Mouse (Mus musculus) heart, postnatal 10 days (tissue): Measurements from ENCODE around the gene Gsto2. TPM values are rescaled to one million over a fixed set of nuclear protein-coding genes. Genes with fewer than 3 reads are reported as not detected.
A peak's percentile ranks its signal among the peaks of the same experiment; 100 is the strongest.

ENCODE experiments used
- DNase-seq, 2 experiments: peaks; one replicate each; pipeline ENCODE4 v3.0.0; 2021
- intact Hi-C: fragments of 180-260 bp; cut with DNase I; formaldehyde crosslinking; loops from one replicate; pipeline ENCODE4 v1.15.1; 2025
- total RNA-seq, 2 experiments: library from RNA; stranded (reverse); gene quantifications; 2 replicates each; pipeline ENCODE4 v1.2.3; 2021

Gene Gsto2
- total RNA-seq, 2 experiments from 2014 or later, result 1.8 to 2.6 TPM

GRCm38 (mm10) chr19:47854796-47855783 lies 10.2 kb upstream of the Gsto2 start, which contains the start of gene Gsto1:
Gene Gsto1, plus strand, starts transcription at chr19:47854970.
- intact Hi-C loops, result no loop called here
- peak; percentile 93 to 94 for DNase-seq

DNA sequence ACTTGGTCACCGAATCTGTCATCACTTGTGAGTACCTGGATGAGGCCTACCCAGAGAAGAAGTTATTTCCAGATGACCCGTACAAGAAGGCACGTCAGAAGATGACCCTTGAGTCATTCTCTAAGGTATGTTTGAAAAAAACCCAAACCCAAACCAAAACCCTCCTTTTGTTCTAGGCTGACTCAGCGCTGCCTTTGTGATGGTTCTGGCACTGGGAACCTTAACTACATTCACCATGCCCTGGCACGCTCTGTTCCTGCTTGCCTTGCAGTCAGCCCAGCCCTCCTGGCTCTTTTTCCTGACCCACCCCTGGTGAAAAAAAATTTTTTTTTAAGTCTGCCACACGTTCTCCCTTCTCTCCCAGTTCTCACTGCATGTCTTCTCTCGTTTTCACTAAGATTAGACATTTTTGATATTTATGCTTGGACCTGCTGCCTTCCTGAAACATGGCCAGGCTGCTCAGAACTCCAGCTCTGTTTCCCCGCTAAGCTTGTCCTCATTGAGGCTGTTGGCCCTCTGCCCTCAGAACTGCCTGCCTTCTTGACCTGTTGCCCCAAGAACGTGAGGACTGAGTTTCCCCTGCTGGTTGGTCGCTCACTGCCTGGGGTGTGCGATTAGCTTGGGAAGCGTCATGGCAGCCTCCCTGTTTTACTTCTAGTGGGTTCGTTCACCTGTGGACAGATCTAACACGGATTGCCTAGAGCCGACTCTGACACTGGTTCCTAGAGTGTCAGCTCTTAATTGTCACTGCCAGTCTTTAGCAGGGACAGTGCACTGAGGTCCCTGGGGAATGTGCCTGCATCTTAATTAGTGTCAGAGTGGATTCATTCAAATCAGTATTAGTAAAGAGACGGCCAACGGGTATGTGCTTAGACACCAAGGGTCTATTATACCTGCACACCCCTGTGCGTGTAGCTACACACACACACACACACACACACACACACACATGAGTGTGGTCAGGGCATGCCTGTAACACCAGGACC lies 7.1 kb upstream of the Gsto2 start:
- no peak for DNase-seq
- intact Hi-C loops, result no loop called here

DNA sequence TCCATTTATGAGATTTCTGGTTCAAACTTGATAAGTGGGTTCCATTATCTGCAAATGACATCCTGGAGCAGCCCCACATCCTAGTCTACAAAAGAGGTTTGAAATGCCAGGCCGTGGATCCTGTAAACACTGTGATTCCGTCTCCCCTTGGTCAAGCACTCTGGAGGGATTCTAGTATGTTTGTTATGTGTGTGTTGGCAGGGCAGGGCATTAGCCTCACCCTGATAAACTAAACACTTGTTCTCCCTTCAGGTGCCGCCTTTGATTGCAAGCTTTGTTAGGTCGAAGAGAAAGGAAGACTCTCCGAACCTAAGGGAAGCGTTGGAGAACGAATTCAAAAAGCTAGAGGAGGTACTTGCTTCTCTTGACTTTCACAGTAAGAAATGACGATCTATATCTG lies 6.2 kb upstream of the Gsto2 start:
- DNase-seq, result no peak
- intact Hi-C loops, result no loop called here

GRCm38 (mm10) chr19:47862581-47862980 lies 2.8 kb upstream of the Gsto2 start:
- no peak for DNase-seq
- intact Hi-C loops, result no loop called here

DNA sequence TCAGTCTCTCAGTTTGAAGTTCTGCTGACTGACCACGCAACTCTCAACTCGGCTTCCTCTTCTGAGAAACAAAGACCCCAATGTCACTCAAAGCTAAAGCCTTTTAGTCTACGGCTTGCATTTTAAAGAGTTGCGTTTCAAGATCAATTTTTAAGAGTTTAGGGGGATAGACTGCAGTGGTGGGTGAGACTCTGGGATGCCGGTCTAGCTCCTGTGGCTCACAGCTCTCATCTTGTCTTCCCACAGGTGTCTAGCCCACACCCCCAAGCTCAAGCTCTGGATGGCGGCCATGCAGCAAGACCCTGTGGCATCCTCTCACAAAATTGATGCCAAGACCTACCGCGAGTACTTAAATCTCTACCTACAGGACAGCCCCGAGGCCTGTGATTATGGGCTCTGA lies 1.3 kb upstream of the Gsto2 start:
- DNase-seq, result no peak
- intact Hi-C loops, result no loop called here

DNA sequence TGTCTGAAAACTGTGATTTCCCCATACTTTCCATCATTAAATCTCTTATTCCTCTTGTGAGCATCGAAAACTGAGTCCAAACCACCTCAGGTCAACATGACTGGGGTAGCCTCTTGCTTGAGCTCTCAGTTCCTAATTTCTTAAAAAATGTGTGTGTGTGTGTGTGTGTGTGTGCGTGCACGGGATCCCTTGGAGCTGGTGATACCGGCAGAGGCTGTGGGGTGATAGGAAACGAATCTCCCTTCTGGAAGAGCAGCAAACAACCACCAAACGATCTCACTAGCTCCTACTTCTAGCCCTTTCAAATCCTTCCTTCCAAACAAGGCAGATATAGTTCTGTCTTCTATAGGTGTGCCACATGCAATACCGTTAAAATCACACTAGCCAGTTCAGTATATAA lies 613 bp upstream of the Gsto2 start:
- DNase-seq, result no peak
- intact Hi-C loops, result no loop called here

DNA sequence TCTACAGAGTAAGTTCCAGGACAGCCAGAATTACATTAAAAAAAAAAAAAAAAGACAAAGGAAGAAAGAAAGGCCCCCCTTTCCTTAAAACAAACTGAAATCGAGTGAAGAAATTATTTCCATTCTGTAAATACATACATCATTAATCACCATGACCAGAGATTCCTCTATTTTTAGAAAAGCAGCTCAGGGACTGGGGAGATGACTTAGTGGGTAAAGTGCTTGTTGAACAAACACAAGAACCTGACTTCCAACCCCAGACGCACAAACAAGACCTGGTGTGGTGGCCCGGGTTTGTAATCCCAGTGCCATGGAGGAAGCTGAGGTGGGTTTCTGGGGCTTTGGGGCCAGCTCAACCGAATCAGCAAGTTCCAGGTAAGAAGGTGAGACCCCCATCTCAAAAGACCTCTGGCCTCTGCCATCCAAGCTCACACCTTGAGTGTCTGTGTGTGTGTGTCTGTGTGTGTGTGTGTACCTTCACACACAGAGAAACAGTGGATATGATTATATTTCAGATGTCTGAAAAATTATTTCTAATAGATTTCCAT lies 2.4 kb downstream of the Gsto2 start:
- intact Hi-C loops, result no loop called here
- DNase-seq, result no peak

DNA sequence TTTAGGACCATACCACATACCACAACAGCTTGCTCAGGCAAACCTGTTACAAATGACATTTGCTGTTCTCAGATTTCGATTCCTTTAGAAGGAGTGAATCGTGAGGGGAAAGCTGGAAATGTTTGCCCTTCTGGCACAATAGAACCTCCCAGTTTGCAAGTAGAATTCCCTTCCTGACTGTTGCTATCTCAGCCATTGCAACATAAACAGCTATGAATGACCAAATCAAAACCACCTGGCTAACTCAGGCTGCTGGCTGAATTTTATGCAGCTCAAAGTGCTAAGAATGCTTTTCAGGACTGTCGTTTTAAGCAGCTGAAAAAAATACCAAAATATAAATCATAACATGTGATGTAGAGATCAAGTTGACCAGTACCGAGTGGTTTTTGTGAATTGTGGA lies 3.6 kb downstream of the Gsto2 start:
- intact Hi-C loops, result no loop called here
- DNase-seq, result no peak

DNA sequence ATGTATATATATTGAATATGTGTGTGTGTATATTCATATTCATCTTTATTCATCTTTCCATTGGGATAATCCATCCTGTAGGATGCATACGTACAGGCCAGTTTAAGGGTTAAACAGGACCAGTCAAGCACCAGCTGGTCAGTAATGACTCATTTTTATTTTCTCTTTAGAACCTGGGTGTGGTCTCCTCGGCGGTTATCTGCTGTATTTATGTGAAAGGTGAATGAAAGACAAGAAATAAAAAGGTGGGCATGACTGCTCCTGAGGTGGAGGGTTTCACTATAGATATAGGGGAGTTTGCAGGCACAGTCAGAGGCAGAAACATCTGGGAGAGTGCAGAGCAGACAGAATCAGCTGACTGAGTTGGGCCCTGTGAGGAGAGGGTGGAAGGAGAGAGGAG lies 4.2 kb downstream of the Gsto2 start:
- intact Hi-C loops, result no loop called here
- DNase-seq, result no peak

GRCm38 (mm10) chr19:47870102-47870666 lies 4.8 kb downstream of the Gsto2 start:
- DNase-seq, result no peak
- intact Hi-C loops, result no loop called here

GRCm38 (mm10) chr19:47871515-47871914 lies 6.2 kb downstream of the Gsto2 start:
- intact Hi-C loops, result no loop called here
- DNase-seq, result no peak

GRCm38 (mm10) chr19:47876252-47876651 lies 10.9 kb downstream of the Gsto2 start:
- DNase-seq, result no peak
- intact Hi-C loops, result no loop called here

DNA sequence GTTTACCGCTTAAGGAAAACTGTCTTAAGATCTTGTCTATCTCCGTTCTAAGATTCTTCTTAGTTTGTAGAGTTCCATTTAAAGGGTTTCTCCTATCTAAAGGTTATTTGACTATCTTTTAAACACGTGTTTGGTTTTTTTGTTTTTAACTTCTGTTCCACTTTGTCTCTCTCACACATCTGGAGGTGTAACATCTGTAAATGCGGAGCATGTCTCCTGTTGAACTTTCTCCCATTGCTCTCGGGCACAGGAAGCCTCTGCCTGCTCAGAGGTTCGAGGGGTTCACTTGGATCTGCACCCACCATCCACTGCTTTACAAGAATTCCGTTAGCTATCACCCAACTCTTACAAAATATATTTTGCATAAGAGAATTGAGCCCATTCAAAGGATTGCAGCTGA lies 16.2 kb downstream of the Gsto2 start:
- intact Hi-C loops, result no loop called here
- no peak for DNase-seq

GRCm38 (mm10) chr19:47882151-47882881 lies 17.0 kb downstream of the Gsto2 start:
- peak; percentile 80 to 91 for DNase-seq
- intact Hi-C loops, result loop anchor here (1.0 kb wide), 1 partner anchor 50 kb away; no protein-coding TSS in a partner anchor

- intact Hi-C loops, result loop anchor here (1.0 kb wide), 1 partner anchor 49 kb away; no protein-coding TSS in a partner anchor
Observed at GRCm38 (mm10) chr19:47882882-47883254, 17.5 kb downstream of the Gsto2 start.

GRCm38 (mm10) chr19:47884296-47885085 lies 19.2 kb downstream of the Gsto2 start:
- no peak for DNase-seq
- intact Hi-C loops, result no loop called here

More at GRCm38 (mm10) chr19:47882882-47883254, 17.5 kb downstream of the Gsto2 start:
- DNase-seq, result no peak

DNA sequence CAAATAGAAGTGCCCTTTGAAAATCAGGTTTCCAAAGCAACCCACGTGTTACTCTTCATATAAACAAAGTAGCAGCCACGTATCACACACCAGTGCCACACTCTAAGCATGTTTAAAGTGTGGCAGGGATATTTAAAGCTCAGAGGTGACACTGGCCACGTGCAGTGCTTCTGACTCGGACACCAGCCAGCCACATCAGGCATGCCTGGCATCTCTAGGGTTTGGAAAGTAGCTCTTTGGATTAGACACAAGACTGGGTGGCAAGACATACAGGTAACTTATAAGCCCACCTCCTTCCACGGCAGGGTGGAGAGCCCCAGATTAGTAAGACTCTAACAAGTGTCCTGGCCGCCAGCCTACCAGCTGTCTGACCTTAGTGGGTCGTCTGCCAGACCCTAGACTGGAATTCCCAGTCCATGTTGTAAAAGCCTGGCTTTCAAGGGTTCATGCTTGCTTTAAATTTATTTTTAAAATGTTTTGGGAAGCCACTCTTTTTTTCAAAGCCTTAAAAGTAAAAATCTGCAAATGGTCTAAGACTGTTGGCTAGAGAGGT lies 19.9 kb downstream of the Gsto2 start:
- intact Hi-C loops, result no loop called here
- peak; percentile 79 for DNase-seq

DNA sequence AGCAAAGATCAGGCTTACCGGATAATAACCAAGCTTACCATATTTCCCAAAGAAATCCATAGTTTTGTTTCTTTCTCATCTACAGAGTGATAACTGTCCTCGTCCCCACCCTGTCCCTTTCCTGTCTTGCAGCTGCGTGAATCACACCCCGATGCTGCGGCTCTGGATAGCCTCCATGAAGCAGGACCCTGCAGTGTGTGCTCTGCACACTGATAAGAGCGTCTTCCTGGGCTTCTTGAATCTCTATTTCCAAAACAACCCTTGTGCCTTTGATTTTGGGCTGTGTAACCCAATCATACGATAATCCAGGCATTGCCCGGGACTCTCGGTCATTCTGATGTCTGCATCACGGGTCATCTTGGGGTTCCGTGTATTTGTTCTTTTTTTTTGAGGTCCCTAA lies 20.6 kb downstream of the Gsto2 start:
- intact Hi-C loops, result loop anchor here (2.0 kb wide), 1 partner anchor 33 kb away; the partner anchor contains the start of genes Cfap43 and Itprip
- no peak for DNase-seq
